Mouse (Mus musculus) kidney, adult 2 months (tissue): ENCODE data around the gene Nol10. TPM values are rescaled to one million over a fixed set of nuclear protein-coding genes. Genes with fewer than 3 reads are reported as not detected.

Experiments used
- DNase-seq: peaks from one replicate; pipeline ENCODE4 v3.0.0; 2021
- H3K27ac ChIP-seq: fragments of 200-500 bp; 2 replicates; pipeline ENCODE4 v1.5.1; 2012; ENCODE audit warnings: low read depth, low read length, control low read depth, inconsistent platforms; ENCODE audit not compliant: insufficient read depth
- H3K27me3 ChIP-seq: fragments of 200-500 bp; replicated peaks from 2 replicates; pipeline ENCODE4 v1.6.1; 2012; ENCODE audit warnings: mild to moderate bottlenecking, moderate library complexity, low read length, inconsistent platforms; ENCODE audit not compliant: control insufficient read depth, insufficient read depth
- H3K36me3 ChIP-seq: fragments of 200-500 bp; 2 replicates; pipeline ENCODE4 v1.6.1; 2012; ENCODE audit warnings: mild to moderate bottlenecking, moderate library complexity, low read length, inconsistent platforms; ENCODE audit not compliant: control insufficient read depth, insufficient read depth
- H3K4me1 ChIP-seq: fragments of 200-500 bp; 2 replicates; pipeline ENCODE4 v1.6.1; 2011; ENCODE audit warnings: low read length; ENCODE audit not compliant: control insufficient read depth, insufficient read depth
- H3K4me3 ChIP-seq: fragments of 200-500 bp; 2 replicates; pipeline ENCODE4 v1.5.1; 2011; ENCODE audit warnings: mild to moderate bottlenecking, low read depth, low read length, control low read depth; ENCODE audit not compliant: insufficient read depth
- CTCF ChIP-seq: fragments of 200-500 bp; conservative IDR thresholded peaks from 2 replicates; pipeline ENCODE4 v1.5.1; 2011; ENCODE audit warnings: low read depth, mild to moderate bottlenecking, control low read depth, low read length, moderate library complexity, mixed read lengths; ENCODE audit not compliant: insufficient read depth, insufficient read length
- POLR2A ChIP-seq: fragments of 200-500 bp; IDR thresholded peaks from one replicate; pipeline ENCODE4 v1.6.1; 2011; ENCODE audit warnings: low read depth, low read length, control low read depth
- WGBS: fragments of 180-500 bp; shearing (Covaris S2); methylation state at CpG from one replicate; pipeline ENCODE4 v1.1.7; 2018; 5-methylcytosine and 5-hydroxymethylcytosine counted together
- polyA plus RNA-seq: library from polyadenylated mRNA; depleted of rRNA; stranded (reverse); fragments of >200 nt; gene quantifications from 2 replicates; pipeline ENCODE4 v1.2.3, GENCODE M21; 2012

Nol10 gene
- polyA plus RNA-seq, 1 experiment = 6.1 TPM

DNA sequence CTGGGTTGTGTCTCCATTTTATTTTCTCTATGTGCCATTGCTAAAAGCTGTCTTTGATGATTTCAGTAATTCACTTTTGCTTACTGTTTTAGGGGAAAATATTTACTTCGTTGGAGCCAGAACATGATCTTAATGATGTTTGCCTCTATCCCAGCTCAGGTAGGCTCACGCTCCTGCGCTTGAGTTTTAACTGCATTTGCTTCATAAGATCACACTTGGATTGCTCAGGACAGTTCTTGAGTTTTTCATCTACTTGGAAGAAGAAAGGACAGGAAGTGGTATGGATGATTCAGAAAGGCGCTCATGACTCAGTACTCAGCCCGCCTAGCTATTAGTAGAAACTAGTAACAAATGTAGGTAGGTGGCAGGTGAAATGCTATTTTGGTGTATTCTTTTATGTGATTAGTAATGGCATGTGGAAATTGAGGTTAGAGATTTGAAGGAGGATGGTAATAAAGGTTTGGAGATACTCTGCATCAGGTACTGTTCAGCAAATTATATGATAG, 25.3 kb downstream of the Nol10 start:
- DNase-seq = no peak
- Histone ChIP-seq H3K27ac (no peak overlapping the region), H3K36me3 (no peaks in the 10 kb centered on the region; the same call in none of the 2 replicates), H3K4me1 (peaks cover 27% of the 10 kb centered on the region), H3K4me3 (no peak overlapping the region), H3K27me3 (no peaks in the 10 kb centered on the region)
- TF ChIP-seq POLR2A = no peak
- WGBS = 95% methylated on average over 5 of the region's 5 CpGs

DNA sequence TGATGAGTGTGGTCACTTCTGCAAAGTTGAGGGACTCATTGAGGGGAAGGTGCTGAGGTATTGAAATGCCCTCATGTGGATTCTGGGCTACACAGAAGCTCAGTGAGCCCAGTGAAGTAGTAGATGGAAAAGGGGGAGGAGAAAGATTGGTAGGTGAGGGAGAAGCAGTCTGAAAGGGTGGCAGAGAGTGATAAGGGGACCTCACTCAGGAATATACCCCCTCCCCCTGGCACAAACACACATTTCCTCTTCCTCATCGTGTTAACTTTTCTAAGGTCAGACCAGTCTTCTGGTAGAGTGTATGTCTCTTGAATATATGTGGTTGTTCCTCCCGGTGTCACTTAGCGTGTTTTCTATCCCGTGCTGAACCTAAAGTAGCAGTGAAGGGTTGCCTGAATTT, 27.0 kb downstream of the Nol10 start:
- Histone ChIP-seq H3K36me3 (no peaks in the 10 kb centered on the region; the same call in none of the 2 replicates), H3K27ac (0 out of 2 replicates have a peak overlapping the region, but pooled peaks have one; percentile 25), H3K4me1 (peaks cover 21% of the 10 kb centered on the region), H3K4me3 (no peak overlapping the region), H3K27me3 (no peaks in the 10 kb centered on the region)
- 91% methylated on average over 4 of the region's 4 CpGs for WGBS
- no peak for DNase-seq
- TF ChIP-seq POLR2A = no peak
- no peak for TF ChIP-seq CTCF

DNA sequence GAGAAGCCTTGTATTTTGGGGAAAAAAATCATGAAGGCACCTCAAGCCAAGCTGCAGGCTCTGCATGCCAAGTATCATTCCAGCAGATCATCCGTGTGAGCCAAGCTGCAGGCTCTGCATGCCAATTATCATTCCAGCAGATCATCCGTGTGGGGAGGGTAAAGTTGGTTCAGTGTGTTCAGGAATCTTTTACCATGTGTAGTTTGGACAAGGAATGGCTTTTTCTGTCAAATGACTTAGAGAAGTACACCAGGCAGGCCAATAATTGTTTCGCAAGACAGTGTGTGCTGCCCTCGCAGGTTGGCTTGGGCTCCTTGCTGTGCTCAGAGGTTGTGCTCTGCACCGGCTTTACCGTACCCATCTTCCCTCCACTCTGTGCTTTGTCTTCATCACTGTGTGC, 28.3 kb downstream of the Nol10 start:
- Histone ChIP-seq H3K4me3 (no peak overlapping the region), H3K27me3 (no peaks in the 10 kb centered on the region), H3K27ac (no peak overlapping the region), H3K36me3 (no peaks in the 10 kb centered on the region; the same call in none of the 2 replicates), H3K4me1 (peaks cover 16% of the 10 kb centered on the region)
- 59% methylated on average over 6 of the region's 6 CpGs for whole genome bisulfite sequencing
- peak; percentile 84 for DNase-seq
- TF ChIP-seq CTCF (no peak), POLR2A (no peak)

DNA sequence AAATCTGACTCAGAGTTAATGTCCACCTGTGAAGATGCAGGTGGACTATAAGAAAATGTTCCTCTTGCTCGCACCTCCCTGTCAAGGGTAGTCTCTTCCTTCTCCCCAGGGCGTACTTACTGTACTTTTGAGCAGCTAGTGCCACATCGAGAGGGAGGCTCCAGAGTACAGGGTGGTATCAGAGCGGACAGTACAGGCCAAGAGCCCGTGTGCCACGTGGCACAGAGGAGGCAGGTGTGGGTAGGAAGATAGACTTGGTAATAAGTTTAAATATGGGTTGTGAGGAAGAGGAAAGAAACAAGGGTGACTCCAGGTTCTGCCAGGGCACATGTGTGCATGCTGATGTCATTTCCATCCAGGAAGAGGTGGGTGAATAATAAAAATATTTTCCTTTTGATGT, 32.7 kb downstream of the Nol10 start:
- Histone ChIP-seq H3K4me1 (peaks cover 7% of the 10 kb centered on the region), H3K36me3 (no peaks in the 10 kb centered on the region), H3K27ac (no peak overlapping the region), H3K4me3 (no peak overlapping the region), H3K27me3 (no peaks in the 10 kb centered on the region)
- DNase-seq = no peak
- TF ChIP-seq POLR2A (no peak), CTCF (no peak)
- 76% methylated on average over 6 of the region's 6 CpGs for WGBS

DNA sequence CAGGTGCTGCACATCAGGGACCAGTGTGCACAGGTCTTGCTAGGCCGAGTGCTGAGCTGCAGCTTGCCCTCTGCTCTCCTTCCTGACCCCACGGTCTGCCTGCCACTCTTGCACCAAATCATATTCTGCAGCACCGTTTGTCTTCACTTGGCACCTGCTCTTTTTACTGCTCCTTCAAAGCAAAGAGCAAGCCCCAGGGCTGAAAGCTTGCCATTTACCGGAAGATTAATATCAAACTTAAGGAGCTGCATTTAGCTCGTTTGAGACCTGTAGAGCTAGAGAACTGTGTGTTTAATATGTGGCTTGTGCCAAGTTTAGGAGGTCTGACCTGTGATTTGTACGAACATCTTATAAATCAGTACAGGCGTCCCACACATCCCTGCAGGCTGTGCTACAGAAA, 34.5 kb downstream of the Nol10 start:
- no peaks in the 10 kb centered on the region for H3K36me3 ChIP-seq
- H3K4me3 ChIP-seq = no peak overlapping the region
- WGBS = 55% methylated on average over 7 of the region's 7 CpGs
- no peaks in the 10 kb centered on the region for H3K27me3 ChIP-seq
- no peaks in the 10 kb centered on the region for H3K4me1 ChIP-seq
- TF ChIP-seq POLR2A (no peak), CTCF (no peak)
- no peak overlapping the region for H3K27ac ChIP-seq
- no peak for DNase-seq

DNA sequence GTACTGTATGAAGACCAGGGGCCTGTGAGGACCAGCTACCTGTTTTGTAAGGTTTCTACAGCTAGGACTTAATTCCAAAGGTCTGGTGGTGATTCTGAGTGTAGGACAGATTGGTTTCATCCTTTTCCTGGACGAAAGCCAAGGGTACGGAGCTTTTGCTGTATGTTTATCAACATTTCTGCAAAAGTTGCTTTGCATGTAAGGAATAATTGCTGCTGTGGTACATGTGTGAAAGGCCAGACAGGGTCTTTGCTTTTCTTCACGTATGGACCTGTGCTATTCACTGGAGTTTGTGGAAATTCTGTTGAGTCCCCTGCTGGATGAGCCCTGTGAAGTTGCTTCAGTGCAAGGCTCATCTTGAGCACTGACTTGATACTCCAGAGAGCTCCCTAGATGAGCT, 38.6 kb downstream of the Nol10 start:
- Histone ChIP-seq H3K4me1 (no peaks in the 10 kb centered on the region), H3K27ac (no peak overlapping the region), H3K36me3 (no peaks in the 10 kb centered on the region), H3K4me3 (no peak overlapping the region), H3K27me3 (no peaks in the 10 kb centered on the region)
- DNase-seq = no peak
- TF ChIP-seq POLR2A = no peak
- TF ChIP-seq CTCF = no peak
- WGBS = 69% methylated on average over 3 of the region's 3 CpGs

DNA sequence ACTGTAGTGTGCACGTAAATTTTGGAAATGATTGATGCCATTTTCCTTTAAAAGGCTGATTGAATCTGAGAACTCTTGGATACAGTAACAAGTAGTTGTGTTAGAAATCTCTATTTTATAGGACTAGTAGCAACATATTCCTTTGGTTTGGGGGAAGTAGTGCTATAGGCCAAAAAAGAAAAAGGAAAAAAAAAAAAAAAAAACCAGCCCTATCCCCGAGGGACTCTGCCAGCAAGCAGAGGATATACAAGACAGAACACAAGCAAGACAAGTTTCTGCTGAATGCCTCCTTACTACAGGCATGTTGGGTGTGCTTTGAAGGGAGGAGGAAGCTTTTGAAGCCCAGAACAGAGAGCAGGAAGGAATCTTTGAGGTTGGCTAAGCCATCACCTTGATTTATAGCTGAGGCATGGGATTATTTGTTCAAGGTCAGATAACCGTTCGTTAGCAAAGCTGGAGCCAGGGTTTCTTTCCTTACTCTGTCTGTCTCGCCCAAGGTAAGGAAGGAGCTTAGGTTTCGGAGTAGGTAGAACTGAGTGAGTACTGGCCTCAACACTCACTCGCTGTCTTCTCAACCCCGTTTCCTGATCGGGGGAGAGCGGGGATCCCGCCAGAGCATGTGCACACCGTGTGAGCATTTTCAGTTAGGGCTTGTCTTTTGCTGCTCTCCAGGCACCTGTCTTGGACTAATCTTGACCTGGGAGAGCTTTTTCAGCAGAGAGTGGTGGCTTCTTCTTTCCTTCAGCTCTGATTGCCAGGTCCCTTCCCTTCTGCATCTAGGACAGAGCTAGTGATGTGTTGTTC, 39.3 kb downstream of the Nol10 start:
- H3K27me3 ChIP-seq = no peaks in the 10 kb centered on the region
- DNase-seq = peak; percentile 36
- WGBS = 50% methylated on average over 12 of the region's 12 CpGs
- H3K4me3 ChIP-seq = no peak overlapping the region
- H3K27ac ChIP-seq = no peak overlapping the region
- TF ChIP-seq POLR2A (no peak), CTCF (no peak)
- no peaks in the 10 kb centered on the region for H3K36me3 ChIP-seq
- no peaks in the 10 kb centered on the region for H3K4me1 ChIP-seq

DNA sequence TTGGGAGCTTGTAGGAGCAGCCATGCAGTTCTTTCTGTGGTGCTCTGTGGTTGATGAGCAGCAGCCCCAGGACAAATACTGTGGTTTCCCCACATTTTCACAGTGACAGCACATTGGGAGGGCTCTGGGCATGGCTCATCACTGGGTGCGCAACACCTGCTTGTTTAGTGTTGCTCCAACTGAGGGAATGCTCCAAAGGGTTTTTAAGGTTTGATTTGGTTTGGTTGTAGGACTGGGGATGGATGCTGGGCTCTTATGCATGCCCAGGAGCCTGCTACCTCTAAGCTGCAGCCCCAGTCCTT, 39.8 kb downstream of the Nol10 start:
- WGBS = 100% methylated on average over 1 of the region's 1 CpGs

More for the DNA sequence above, 39.8 kb downstream of the Nol10 start:
- H3K36me3 ChIP-seq = no peaks in the 10 kb centered on the region
- no peak overlapping the region for H3K4me3 ChIP-seq
- no peaks in the 10 kb centered on the region for H3K4me1 ChIP-seq
- no peak for DNase-seq
- TF ChIP-seq CTCF (no peak), POLR2A (no peak)
- H3K27ac ChIP-seq = no peak overlapping the region
- no peaks in the 10 kb centered on the region for H3K27me3 ChIP-seq
